Mouse (Mus musculus) testis, adult 2 months (tissue): ENCODE data around the gene Zfp503. TPM values are rescaled to one million over a fixed set of nuclear protein-coding genes. Genes with fewer than 3 reads are reported as not detected.

Source experiments
- H3K27ac ChIP-seq: fragments of 200-500 bp; 2 replicates; pipeline ENCODE4 v1.5.1; 2012; ENCODE audit warnings: low read depth, low read length; ENCODE audit not compliant: control insufficient read depth, insufficient read depth
- H3K27me3 ChIP-seq: fragments of 200-500 bp; 2 replicates; pipeline ENCODE4 v1.6.1; 2012; ENCODE audit warnings: mild to moderate bottlenecking, low read length, moderate library complexity; ENCODE audit not compliant: control insufficient read depth, insufficient read depth
- H3K36me3 ChIP-seq: fragments of 200-500 bp; 2 replicates; pipeline ENCODE4 v1.6.1; 2012; ENCODE audit warnings: mild to moderate bottlenecking, low read length; ENCODE audit not compliant: control insufficient read depth, insufficient read depth
- H3K4me1 ChIP-seq: fragments of 200-500 bp; 2 replicates; pipeline ENCODE4 v1.6.1; 2012; ENCODE audit warnings: low read length; ENCODE audit not compliant: control insufficient read depth, insufficient read depth
- H3K4me3 ChIP-seq: fragments of 200-500 bp; 2 replicates; pipeline ENCODE4 v1.5.1; 2012; ENCODE audit warnings: low read depth, mild to moderate bottlenecking, low read length, moderate library complexity, mixed read lengths; ENCODE audit not compliant: control insufficient read depth
- CTCF ChIP-seq: fragments of 200-500 bp; IDR thresholded peaks from 2 replicates; pipeline ENCODE4 v1.5.1; 2012; ENCODE audit warnings: low read depth, mild to moderate bottlenecking, inconsistent platforms, low read length, moderate library complexity; ENCODE audit not compliant: control insufficient read depth, insufficient read depth, insufficient replicate concordance
- POLR2A ChIP-seq: fragments of 200-500 bp; IDR thresholded peaks from 2 replicates; pipeline ENCODE4 v1.6.1; 2012; ENCODE audit warnings: low read depth, mild to moderate bottlenecking, inconsistent platforms, low read length, moderate library complexity; ENCODE audit not compliant: control insufficient read depth
- polyA plus RNA-seq: library from polyadenylated mRNA; depleted of rRNA; stranded (reverse); fragments of >200 nt; gene quantifications from 2 replicates; pipeline ENCODE4 v1.2.3, GENCODE M21; 2012

The Zfp503 gene
- polyA plus RNA-seq, 1 experiment = 0.43 TPM

- peaks cover 40% of the 10 kb centered on the region for H3K4me1 ChIP-seq
- peak overlapping the region; percentile 51; the same call in 1 of the 2 replicates for H3K27ac ChIP-seq
- H3K27me3 ChIP-seq = peaks cover 5% of the 10 kb centered on the region
- H3K36me3 ChIP-seq = no peaks in the 10 kb centered on the region
- no peak for TF ChIP-seq POLR2A
- TF ChIP-seq CTCF = peak; percentile 29; the same call in 1 of the 2 replicates
- peak overlapping the region; percentile 63 for H3K4me3 ChIP-seq
These were observed 3.2 kb downstream of the Zfp503 start for GRCm38 (mm10) chr14:21985981-21986732.

GRCm38 (mm10) chr14:21985426-21985931, 3.9 kb downstream of the Zfp503 start:
- Histone ChIP-seq H3K27ac (no peak overlapping the region), H3K4me1 (peaks cover 37% of the 10 kb centered on the region), H3K36me3 (no peaks in the 10 kb centered on the region), H3K27me3 (peaks cover 3% of the 10 kb centered on the region), H3K4me3 (peak overlapping the region; percentile 7)
- no peak for TF ChIP-seq POLR2A
- no peak for TF ChIP-seq CTCF

- Histone ChIP-seq H3K4me3 (peak overlapping the region; percentile 5), H3K27ac (no peak overlapping the region), H3K4me1 (peaks cover 37% of the 10 kb centered on the region), H3K27me3 (peaks cover 3% of the 10 kb centered on the region), H3K36me3 (no peaks in the 10 kb centered on the region)
- TF ChIP-seq POLR2A = no peak
- no peak for TF ChIP-seq CTCF
These were observed 4.5 kb downstream of the Zfp503 start for GRCm38 (mm10) chr14:21984757-21985425.

GRCm38 (mm10) chr14:21983950-21984730, 5.3 kb downstream of the Zfp503 start:
- Histone ChIP-seq H3K27ac (no peak overlapping the region), H3K36me3 (no peaks in the 10 kb centered on the region), H3K27me3 (peaks cover 3% of the 10 kb centered on the region), H3K4me3 (no peak overlapping the region), H3K4me1 (peaks cover 35% of the 10 kb centered on the region)
- TF ChIP-seq POLR2A (no peak), CTCF (no peak)

- H3K4me3 ChIP-seq = no peak overlapping the region; the same call in 1 of the 2 replicates
- H3K27me3 ChIP-seq = peaks cover 3% of the 10 kb centered on the region
- peak overlapping the region; percentile 60; the same call in 1 of the 2 replicates for H3K27ac ChIP-seq
- TF ChIP-seq POLR2A (no peak), CTCF (no peak)
- H3K36me3 ChIP-seq = no peaks in the 10 kb centered on the region
- H3K4me1 ChIP-seq = peaks cover 35% of the 10 kb centered on the region
These were observed 6.0 kb downstream of the Zfp503 start for GRCm38 (mm10) chr14:21983311-21983949.

GRCm38 (mm10) chr14:21982592-21983310, 6.7 kb downstream of the Zfp503 start:
- TF ChIP-seq CTCF = no peak
- no peak for TF ChIP-seq POLR2A
- peak overlapping the region; percentile 65 for H3K27ac ChIP-seq
- H3K4me1 ChIP-seq = peaks cover 33% of the 10 kb centered on the region
- peaks cover 3% of the 10 kb centered on the region for H3K27me3 ChIP-seq
- H3K36me3 ChIP-seq = no peaks in the 10 kb centered on the region
- H3K4me3 ChIP-seq = peak overlapping the region; percentile 10
